Mouse (Mus musculus) T-helper 17 cell (primary cell): ENCODE measurements around the gene Cadm2.

Source experiments
- in situ Hi-C, 2 experiments: fragments of 300-600 bp; cut with MboI, MseI; formaldehyde crosslinking; loops; 1 replicate in 1 of 2; 2 replicates in 1 of 2; pipeline ENCODE4 v1.15.1; 2025; ENCODE audit warnings: high pct_unique_total_duplicates in 2 of 2

Gene Cadm2

DNA sequence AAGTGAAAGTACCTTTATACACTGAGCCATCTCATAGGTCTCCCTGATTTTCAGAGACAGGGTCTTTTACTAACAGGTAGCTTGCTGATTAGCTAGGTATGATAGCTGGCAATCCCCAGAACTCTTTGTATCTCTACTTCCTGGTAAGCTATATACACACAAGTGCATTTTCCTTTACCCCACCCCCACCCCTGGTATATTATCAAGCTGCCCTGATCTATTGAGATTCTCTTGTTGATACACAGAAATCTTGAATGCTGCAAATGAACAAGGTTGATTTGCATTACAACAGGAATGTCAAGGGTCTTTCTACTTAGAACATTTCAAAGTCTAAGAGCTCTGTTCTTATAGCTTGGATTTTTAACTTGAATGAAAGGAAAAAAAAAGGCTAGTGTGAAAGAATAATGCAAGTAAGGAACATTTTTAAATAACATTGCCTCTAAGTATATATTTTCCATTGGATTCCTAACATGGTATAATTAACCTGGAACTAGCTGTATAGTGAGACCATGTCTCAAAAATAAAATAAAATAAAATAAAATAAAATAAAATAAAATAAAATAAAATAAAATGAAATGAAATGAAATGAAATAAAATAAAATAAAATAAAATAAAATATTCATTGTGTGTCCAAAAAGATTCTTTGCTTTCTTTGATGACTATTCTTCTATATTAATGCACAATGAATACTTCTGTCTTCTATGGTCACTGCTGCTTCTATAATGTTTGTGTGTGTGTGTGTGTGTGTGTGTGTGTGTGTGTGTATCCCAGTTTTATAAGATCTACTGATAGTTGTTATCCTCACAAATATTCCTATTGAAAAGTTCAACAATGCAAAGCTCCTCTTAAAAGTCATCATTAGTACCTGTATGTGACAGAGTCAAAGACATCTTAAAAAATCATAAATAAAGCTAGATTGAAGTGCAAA, 858.9 kb downstream of the Cadm2 start:
- in situ Hi-C loops, result no loop called here

DNA sequence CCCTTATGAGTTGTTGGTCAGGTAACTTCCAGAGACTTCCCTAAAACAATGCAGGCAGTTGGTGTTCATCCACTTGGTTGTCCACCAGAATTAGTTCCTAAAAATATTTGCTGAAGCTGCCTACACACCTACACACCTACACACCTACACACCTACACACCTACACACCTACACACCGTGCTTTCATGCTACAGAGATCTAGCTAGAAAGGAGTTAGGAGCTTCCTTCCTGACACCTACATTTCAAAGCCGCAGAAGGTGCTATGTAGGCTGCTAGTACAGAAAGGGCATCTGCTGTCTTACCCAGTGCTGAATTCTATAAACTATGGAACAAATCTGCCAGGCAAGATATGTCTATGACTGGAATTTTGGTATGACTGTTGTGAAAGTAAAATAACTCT, 872.2 kb downstream of the Cadm2 start:
- in situ Hi-C loops, result no loop called here

DNA sequence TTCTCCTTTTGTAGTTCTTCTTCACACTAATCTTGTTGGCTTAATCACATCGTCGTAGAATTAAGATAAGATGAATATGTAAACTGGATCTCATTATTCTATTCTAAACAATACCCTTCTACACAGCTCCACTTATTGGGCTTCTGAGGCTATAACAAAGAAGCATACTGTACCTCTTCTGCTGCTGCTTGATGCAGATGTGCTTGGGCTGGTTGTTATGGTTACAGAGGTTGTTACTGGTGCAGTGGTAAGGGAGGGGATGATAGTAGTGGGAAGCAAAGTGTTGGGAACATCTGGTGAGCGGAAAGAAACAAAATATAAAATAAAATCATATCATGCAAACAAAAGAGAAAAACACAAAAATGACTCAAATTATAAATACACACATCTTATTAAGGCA, 889.5 kb downstream of the Cadm2 start:
- in situ Hi-C loops, result no loop called here

DNA sequence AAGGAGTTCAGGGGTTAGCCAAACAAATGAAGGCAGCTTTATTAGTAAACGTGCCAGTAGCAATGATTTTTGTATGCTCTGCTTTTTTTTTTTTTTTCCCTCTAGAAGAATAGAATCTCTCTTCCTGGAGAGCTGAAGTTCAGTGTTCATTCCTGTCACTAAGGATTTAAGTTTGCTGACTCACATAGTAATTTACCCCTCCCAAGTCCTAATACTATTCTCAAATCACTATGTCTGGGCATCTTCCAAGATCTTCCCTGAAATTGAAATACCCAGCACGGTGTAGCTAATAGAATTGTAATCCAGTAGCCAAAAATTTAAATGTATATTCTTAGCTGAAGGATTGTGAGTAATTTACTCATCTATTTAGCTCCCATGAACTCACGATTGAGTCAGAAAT, 914.2 kb downstream of the Cadm2 start:
- in situ Hi-C loops, result no loop called here

DNA sequence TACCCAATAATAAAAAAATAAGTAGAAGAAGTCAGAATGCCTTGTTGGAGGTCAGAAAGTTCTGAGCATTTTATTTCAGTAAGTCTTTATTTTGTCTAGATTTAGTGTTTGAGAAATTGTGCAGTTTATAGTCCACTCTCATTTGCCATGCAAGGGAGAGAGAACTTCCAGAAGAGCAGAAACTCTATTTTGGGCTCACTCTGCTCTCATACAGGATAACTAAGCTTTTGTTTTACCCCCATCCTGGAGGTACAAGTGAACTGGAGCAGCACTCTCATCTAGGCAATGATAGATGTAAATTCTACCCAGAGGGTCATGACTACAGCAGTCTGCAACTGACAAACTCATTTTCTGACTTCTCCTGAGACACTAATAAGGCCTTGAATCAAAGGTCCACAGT, 925.9 kb downstream of the Cadm2 start:
- in situ Hi-C loops, result loop anchor here in 1 of 2 experiments (10.0 kb wide), 1 partner anchor 530 kb away; no protein-coding TSS in a partner anchor

DNA sequence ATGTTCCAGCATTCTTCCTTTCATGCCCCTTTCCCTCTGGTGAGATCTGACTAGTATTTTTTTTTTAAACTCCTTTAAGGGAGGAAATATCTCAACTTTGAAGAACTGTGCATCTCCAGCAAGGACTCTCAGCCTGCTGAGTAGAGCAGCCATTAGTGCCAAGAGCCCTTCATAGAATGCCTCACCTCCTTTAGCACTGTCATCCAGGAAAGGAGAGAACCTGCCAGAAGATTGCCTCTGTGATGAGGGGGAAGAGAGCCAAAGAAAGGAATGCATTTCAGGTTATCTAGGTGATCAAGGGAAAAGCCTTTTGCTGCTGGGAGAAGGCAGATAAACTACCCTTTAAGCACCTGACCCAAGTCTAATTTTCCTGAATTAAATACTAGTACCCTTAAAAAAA, 943.5 kb downstream of the Cadm2 start:
- in situ Hi-C loops, result no loop called here

DNA sequence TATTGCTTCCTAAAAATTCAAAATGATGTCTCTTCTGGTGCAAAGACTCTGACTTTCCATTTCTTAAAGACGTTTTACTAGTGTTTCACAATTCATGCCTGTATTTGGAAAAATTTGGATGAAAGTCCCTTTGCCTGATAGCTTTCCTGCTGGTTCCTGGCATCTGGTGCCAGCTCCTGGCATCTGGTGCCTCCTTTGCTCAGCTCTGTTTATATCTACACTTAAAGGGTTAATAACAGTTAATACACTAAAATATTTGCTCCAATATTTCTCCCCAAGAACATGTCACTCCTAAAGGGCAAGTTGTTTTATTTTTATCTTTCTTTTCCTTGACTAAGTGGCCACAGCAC, 969.7 kb downstream of the Cadm2 start:
- in situ Hi-C loops, result no loop called here

DNA sequence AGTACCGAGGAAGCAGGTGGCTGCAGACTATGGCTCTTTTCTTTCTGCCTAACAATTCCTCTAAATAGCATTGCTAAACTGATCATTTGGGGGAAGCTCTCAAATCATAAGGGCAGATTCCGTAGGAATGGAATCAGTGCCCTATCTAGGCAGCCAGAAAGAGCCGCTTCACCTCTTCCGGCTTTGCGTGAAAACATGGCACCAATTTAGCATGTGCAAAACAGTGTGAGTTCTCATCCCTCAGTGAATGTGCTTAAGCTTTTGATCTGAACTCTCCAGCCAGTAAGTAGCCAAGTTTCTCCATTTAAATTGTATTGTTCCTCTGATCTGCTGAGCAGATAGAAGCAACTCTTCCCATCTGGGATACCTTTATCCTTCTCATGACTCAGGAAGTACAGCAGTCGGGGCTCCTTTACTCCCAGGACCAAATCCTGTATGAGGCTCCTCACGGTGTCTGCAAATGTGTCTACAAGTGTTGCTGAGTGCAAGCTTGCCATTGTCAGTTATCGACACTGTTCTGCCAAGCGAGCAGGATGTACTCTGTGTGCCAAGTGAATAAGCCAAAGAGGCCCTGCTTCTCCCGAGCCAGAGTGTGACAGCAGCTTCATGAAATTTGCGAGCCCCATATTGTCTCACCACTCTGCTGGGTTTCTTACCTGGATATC, 970.2 kb downstream of the Cadm2 start:
- in situ Hi-C loops, result no loop called here

DNA sequence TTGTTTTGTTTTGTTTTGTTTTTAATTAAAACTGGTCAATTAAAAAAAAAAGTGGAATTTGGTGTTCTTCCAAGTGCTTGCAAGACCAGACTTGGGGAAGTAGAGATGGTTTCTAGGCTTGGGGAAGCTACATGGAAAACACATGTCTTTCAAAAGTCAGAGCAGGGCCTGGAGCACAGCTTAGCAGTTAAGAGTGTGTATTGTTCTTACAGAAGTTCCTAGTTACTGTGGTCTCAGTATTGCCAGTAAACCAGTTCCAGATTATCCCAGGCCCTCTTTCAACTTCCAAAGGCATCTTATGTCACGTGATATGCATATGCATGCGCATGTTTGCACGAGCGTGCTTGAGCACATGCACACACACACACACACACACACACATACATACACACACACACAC, 972.9 kb downstream of the Cadm2 start:
- in situ Hi-C loops, result no loop called here

DNA sequence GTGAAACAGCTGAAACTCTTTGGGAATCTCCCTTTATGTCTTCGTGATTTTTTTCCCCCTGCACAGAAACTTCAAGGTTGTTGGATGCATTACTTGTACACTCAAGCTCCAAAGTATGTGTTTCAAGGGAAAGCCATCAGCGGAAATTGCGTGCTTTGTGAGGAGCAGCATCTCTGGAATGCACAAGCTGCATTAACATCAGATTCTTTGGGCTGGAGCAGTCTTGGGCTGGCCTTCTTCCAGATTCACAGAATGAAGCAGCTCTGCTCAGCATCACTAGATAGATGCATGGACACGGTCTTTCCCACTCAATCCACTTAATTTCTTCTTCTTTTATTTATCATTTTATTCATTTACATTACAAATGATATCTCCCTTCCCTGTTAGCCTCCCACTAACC, 977.1 kb downstream of the Cadm2 start:
- in situ Hi-C loops, result no loop called here

DNA sequence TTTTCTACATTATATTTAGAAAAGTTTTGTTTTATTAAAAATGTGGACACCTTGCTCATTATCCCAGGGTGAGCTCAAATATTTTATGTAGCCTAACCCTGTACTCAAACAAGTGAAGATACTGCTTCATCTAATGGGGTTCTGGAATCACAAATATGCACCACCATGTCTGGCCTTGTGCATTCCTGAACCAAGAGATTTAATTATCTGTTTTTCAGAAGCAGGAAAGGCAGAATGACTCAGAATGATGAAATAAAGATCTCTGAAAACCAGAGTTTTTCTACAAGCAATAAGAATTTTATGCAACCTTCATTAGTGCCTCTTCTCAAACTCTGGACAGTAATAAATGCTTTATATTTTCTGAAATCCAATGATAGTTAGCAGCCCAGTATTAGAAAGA, 993.2 kb downstream of the Cadm2 start:
- in situ Hi-C loops, result no loop called here

DNA sequence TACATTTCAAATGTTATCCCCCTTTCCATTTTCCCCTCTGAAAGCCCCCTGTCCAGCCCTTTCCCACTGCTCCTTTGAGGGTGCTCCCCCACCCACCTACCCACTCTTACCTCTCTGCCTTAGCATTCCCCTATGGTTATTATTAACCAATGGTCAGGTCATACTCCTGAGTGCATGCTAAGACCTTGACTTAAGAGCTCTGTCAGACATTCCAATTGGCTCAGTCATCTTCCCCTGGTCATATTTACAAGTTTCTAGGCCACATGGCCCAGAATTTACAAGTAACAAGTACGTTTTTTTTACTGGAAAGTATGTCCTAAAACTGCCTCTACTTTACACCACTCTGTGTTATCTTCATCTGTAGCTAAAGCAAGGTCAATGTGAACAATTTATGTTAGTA, 998.3 kb downstream of the Cadm2 start:
- in situ Hi-C loops, result no loop called here

DNA sequence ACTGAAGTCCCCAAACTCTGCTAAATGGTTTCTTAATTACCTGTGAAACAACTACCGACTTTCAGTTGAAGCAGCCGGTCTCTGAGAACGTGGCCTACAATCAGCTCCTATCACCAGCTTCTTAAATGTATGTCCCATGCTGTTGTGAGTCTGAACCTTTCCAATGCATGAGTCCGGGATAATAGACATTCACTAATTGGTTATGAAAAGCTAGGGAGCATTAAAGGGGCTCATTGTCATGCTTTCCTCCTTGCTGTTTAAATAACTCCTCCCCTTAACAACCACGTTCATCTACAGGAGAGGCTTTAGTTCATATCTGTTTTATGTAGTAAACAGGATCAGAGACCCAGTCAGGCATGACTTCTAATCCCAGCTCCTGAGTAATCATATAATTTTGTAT, 1008.1 kb downstream of the Cadm2 start:
- in situ Hi-C loops, result no loop called here
